Mouse (Mus musculus) limb, embryonic 14.5 days (tissue): ENCODE results near the gene Mast4. TPM values are rescaled to one million over a fixed set of nuclear protein-coding genes. Genes with fewer than 3 reads are reported as not detected.

Experiments used
- ATAC-seq: fragments of 200-750 bp; cut with Nextera tagmentation; 2 replicates; pipeline ENCODE4 v1.8.0; 2017; ENCODE audit warnings: low read depth, moderate number of reproducible peaks, moderate TSS enrichment; ENCODE audit not compliant: low FRiP score
- DNase-seq: peaks from one replicate; pipeline ENCODE4 v3.0.0-alpha.2; 2015; ENCODE audit warnings: low spot score
- H3K27ac ChIP-seq: fragments of 300-500 bp; sonication (generic); replicated peaks from 2 replicates; pipeline ENCODE4 v1.5.1; 2014; ENCODE audit warnings: low read depth, mild to moderate bottlenecking, low read length, moderate library complexity, mixed read lengths
- H3K27me3 ChIP-seq: fragments of 300-500 bp; sonication (generic); 2 replicates; pipeline ENCODE4 v1.6.1; 2014; ENCODE audit warnings: low read length, mixed read lengths; ENCODE audit not compliant: control insufficient read depth, insufficient read depth
- H3K36me3 ChIP-seq: fragments of 300-500 bp; sonication (generic); 2 replicates; pipeline ENCODE4 v1.6.1; 2014; ENCODE audit warnings: mild to moderate bottlenecking, low read length, moderate library complexity, mixed read lengths; ENCODE audit not compliant: control insufficient read depth, insufficient read depth
- H3K4me1 ChIP-seq: fragments of 300-500 bp; sonication (generic); 2 replicates; pipeline ENCODE4 v1.6.1; 2014; ENCODE audit warnings: antibody characterized with exemption, low read length, mixed read lengths; ENCODE audit not compliant: control insufficient read depth, insufficient read depth
- H3K4me2 ChIP-seq: fragments of 300-500 bp; sonication (generic); replicated peaks from 2 replicates; pipeline ENCODE4 v1.6.1; 2014; ENCODE audit warnings: low read depth, mild to moderate bottlenecking, low read length, moderate library complexity; ENCODE audit not compliant: severe bottlenecking
- H3K4me3 ChIP-seq: fragments of 300-500 bp; sonication (generic); replicated peaks from 2 replicates; pipeline ENCODE4 v1.5.1; 2014; ENCODE audit warnings: low read length
- H3K9ac ChIP-seq: fragments of 300-500 bp; sonication (generic); 2 replicates; pipeline ENCODE4 v1.6.1; 2014; ENCODE audit warnings: mild to moderate bottlenecking, low read depth, low read length, moderate library complexity; ENCODE audit not compliant: severe bottlenecking
- H3K9me3 ChIP-seq: fragments of 300-500 bp; sonication (generic); 2 replicates; pipeline ENCODE4 v1.6.1; 2016; ENCODE audit warnings: low read length; ENCODE audit not compliant: control insufficient read depth
- POLR2A ChIP-seq: fragments of 200-500 bp; IDR thresholded peaks from 2 replicates; pipeline ENCODE4 v1.8.0; 2012; ENCODE audit warnings: inconsistent platforms, mild to moderate bottlenecking, moderate library complexity, borderline replicate concordance; ENCODE audit not compliant: insufficient read depth, insufficient read length; ENCODE audit errors: extremely low read depth
- WGBS: fragments of 180-500 bp; shearing (Covaris S2); extraction: QIAGEN DNeasy Blood & Tissue Kit; methylation state at CpG from one replicate; pipeline ENCODE4 v1.1.7; 2014; 5-methylcytosine and 5-hydroxymethylcytosine counted together
- polyA plus RNA-seq, 2 experiments: library from polyadenylated mRNA; depleted of rRNA in 1 of 2; stranded (reverse) in 1 of 2; unstranded in 1 of 2; fragments of >200 nt; fragmentation: Nextera tagmentation in 1 of 2; extraction: Ambion mirVana in 1 of 2; gene quantifications; 2 replicates each; pipeline versions ENCODE4 v1.2.1 to v1.2.3; 2012 to 2014

Gene Mast4
- polyA plus RNA-seq, 2 experiments: 12.5 to 25.2 TPM

DNA sequence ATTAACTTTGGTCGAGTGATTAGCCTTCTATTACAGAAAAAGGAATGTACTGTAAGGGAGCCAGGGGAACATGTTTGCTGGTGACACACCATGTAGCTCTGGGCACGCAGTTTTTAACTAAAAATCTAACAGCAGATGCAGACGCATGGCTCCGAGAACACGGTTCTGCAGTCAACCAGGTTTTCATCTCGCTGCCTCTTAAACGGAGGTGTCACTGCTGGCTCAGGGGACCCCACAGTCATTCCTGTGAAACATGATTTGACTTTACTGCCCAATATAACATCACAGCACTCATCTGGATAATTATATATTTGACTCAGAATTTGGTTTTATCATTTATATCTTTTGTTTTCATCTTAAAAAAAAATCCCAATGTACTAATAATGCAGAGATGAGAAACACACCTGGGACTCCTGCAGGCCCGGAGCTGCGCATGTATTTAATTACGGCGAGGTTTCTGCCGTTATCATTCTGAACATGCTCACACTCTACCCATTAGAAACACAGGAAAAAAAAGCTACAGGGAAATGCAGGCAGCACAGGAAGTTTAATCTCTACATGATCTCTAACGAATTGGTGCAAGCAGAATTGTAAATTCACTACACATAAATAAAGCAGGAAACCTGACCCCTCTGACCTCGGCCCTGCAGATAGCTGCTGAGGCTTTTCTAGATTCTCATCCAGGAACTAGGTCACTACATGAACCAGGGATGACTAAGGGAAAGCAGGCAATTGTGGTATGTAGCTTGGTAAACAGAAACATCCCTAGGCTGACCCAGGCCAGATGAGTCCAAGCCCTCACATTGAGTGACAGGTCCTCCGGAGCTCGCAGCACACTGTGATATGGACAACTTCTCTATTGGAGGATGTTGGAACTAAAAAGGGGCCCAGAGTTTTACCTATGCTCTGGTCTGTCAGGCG lies 108.1 kb downstream of the Mast4 start:
- TF ChIP-seq POLR2A: no peak
- H3K4me3 ChIP-seq: no peak overlapping the region
- H3K4me1 ChIP-seq: peaks cover 15% of the 10 kb centered on the region
- H3K36me3 ChIP-seq: no peaks in the 10 kb centered on the region
- 35% methylated on average over 17 of the region's 17 CpGs for WGBS
- no peaks in the 10 kb centered on the region for H3K27me3 ChIP-seq
- DNase-seq (no peak), ATAC-seq (no peak)
- H3K27ac ChIP-seq: no peak overlapping the region
- H3K9me3 ChIP-seq: no peaks in the 10 kb centered on the region
- no peak overlapping the region for H3K9ac ChIP-seq
- no peak overlapping the region; the same call in 1 of the 2 replicates for H3K4me2 ChIP-seq

- Histone ChIP-seq H3K36me3 (no peaks in the 10 kb centered on the region), H3K4me2 (no peak overlapping the region), H3K9ac (no peak overlapping the region), H3K4me1 (peaks cover 23% of the 10 kb centered on the region), H3K9me3 (no peaks in the 10 kb centered on the region), H3K27ac (no peak overlapping the region), H3K4me3 (no peak overlapping the region), H3K27me3 (no peaks in the 10 kb centered on the region)
- DNase-seq: peak; percentile 31
- TF ChIP-seq POLR2A: no peak
- WGBS: 51% methylated on average over 11 of the region's 11 CpGs
- ATAC-seq: peak; percentile 14; the same call in 1 of the 2 replicates
Measured at GRCm38 (mm10) chr13:103225217-103225894, 108.9 kb downstream of the Mast4 start.

DNA sequence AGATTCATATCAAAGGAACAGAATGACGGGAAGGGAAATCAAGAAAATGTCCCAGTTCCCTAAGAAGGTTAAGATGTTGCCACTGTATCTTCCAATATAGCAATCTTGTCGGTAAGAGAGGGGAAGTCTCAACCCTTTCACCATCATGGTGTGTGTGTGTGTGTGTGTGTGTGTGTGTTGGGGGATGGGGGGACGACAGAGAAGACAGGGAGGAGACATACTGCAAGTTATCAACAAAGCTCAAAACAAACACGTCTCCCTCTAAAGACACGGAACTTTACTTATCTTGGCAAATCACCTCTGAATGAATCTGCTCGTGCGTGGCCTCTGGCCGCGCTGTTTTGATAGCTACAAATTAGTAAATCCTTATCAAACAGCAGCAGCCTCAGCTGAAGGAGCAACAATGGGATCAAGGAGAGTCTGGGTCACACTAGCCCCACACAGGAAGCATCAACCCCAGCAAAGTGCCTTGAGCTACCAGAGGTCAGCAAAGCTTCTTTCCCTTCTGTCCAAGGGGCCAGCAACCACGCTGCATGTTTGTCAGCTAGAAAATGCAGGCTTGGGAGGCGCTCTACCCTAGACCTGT lies 113.7 kb downstream of the Mast4 start:
- Histone ChIP-seq H3K9me3 (no peaks in the 10 kb centered on the region), H3K4me1 (peaks cover 23% of the 10 kb centered on the region), H3K27me3 (no peaks in the 10 kb centered on the region), H3K27ac (no peak overlapping the region; the same call in 1 of the 2 replicates), H3K9ac (no peak overlapping the region), H3K4me3 (no peak overlapping the region), H3K4me2 (0 out of 2 replicates have a peak overlapping the region, but pooled peaks have one; percentile 11), H3K36me3 (no peaks in the 10 kb centered on the region)
- DNase-seq: no peak
- 0 out of 2 replicates have a peak, but pooled peaks have one; percentile 16 for ATAC-seq
- WGBS: 61% methylated on average over 11 of the region's 11 CpGs
- no peak for TF ChIP-seq POLR2A

DNA sequence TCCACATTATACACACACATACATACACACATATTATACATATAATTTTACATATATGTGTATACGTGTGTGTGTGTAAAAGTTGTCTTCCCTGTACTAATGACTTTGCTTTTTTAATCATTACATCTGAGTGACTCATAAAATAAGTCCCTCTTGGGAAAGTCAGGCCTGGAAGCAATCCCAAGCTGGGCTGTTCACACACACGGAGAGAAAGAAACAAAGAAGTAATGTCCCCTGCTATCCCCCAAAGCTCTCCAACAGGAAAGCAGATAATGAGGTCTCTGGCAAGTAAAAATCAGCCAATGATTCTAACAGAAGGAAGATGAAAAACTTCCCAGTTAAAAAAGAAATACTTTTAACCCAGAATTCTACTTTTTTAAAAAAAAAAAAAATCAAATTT lies 114.3 kb downstream of the Mast4 start:
- H3K4me3 ChIP-seq: no peak overlapping the region
- H3K9me3 ChIP-seq: no peaks in the 10 kb centered on the region
- peaks cover 19% of the 10 kb centered on the region for H3K4me1 ChIP-seq
- no peak overlapping the region for H3K9ac ChIP-seq
- TF ChIP-seq POLR2A: no peak
- 0 out of 2 replicates have a peak overlapping the region, but pooled peaks have one; percentile 52 for H3K27ac ChIP-seq
- H3K4me2 ChIP-seq: no peak overlapping the region
- 27% methylated on average over 2 of the region's 2 CpGs for WGBS
- H3K27me3 ChIP-seq: no peaks in the 10 kb centered on the region
- no peak for DNase-seq
- peak; percentile 16; the same call in 1 of the 2 replicates for ATAC-seq
- no peaks in the 10 kb centered on the region for H3K36me3 ChIP-seq

DNA sequence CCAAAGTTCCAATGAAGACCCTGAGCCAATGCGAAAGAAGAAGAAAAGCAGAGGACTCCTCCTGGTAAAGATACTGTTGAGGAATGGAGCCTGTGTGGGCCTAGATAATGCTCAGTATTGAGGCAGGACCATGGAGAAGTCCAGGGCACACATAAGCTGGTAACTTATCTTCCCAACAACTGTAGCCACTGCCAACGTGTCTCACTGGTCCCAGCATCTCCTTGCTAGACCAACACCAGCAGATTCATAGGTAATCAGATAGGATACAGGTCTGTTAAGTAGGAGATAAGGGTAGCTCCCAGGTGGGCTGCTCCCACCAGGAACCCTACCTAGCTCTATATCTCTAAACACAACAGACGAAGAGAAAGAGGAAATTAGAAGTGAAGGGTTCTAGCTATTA lies 116.8 kb downstream of the Mast4 start:
- ATAC-seq (no peak), DNase-seq (no peak)
- Histone ChIP-seq H3K4me1 (peaks cover 19% of the 10 kb centered on the region), H3K9me3 (no peaks in the 10 kb centered on the region), H3K36me3 (no peaks in the 10 kb centered on the region), H3K9ac (no peak overlapping the region), H3K27me3 (no peaks in the 10 kb centered on the region), H3K27ac (no peak overlapping the region), H3K4me3 (no peak overlapping the region), H3K4me2 (no peak overlapping the region)
- TF ChIP-seq POLR2A: no peak
- 86% methylated on average over 3 of the region's 3 CpGs for WGBS
